Mouse (Mus musculus): ENCODE data around the gene Actr6. TPM values are rescaled to one million over a fixed set of nuclear protein-coding genes. Genes with fewer than 3 reads are reported as not detected.

Gene Actr6
- polyA plus RNA-seq, 1 experiment from 2014 or later, result 45.0 TPM

- H3K9ac ChIP-seq, result no peak overlapping the region
- WGBS, result 93% methylated on average over 9 of the region's 9 CpGs
- no peak for ATAC-seq (ENCODE audit: low FRiP score)
Measured at GRCm38 (mm10) chr10:89665679-89666078, 66.4 kb downstream of the Actr6 start.

GRCm38 (mm10) chr10:89664977-89665645, 67.0 kb downstream of the Actr6 start:
- no peaks in the 10 kb centered on the region for H3K4me1 ChIP-seq
- H3K4me2 ChIP-seq, result no peak overlapping the region
- ATAC-seq (ENCODE audit: low FRiP score), result no peak
- H3K9ac ChIP-seq, result no peak overlapping the region
- 96% methylated on average over 8 of the region's 8 CpGs for WGBS
- no peak overlapping the region for H3K27ac ChIP-seq
- peaks cover 16% of the 10 kb centered on the region for H3K36me3 ChIP-seq (replicated peaks)
- no peaks in the 10 kb centered on the region for H3K27me3 ChIP-seq
- H3K9me3 ChIP-seq, result no peaks in the 10 kb centered on the region
- H3K4me3 ChIP-seq (replicated peaks), result no peak overlapping the region

More at GRCm38 (mm10) chr10:89665679-89666078, 66.4 kb downstream of the Actr6 start:
- Histone ChIP-seq H3K4me1 (no peaks in the 10 kb centered on the region), H3K27me3 (no peaks in the 10 kb centered on the region), H3K9me3 (no peaks in the 10 kb centered on the region), H3K27ac (no peak overlapping the region), H3K36me3 (replicated peaks) (peaks cover 15% of the 10 kb centered on the region), H3K4me2 (no peak overlapping the region), H3K4me3 (replicated peaks) (no peak overlapping the region)

Other genes with a start within 250 kb of the Actr6 start
- not detected in 2 replicates for gene Nr1h4, start 198.7 kb downstream of the Actr6 start, polyA plus RNA-seq (2016; fragmentation: Nextera tagmentation; extraction: Ambion mirVana)
- gene Slc17a8, start 111.0 kb downstream of the Actr6 start, polyA plus RNA-seq (2016; fragmentation: Nextera tagmentation; extraction: Ambion mirVana), result 0.40 and 0.57 TPM in 2 replicates
- gene Scyl2, start 46.0 kb downstream of the Actr6 start, polyA plus RNA-seq (2016; fragmentation: Nextera tagmentation; extraction: Ambion mirVana), result 11.8 and 13.7 TPM in 2 replicates
- gene Uhrf1bp1l, start 12.7 kb upstream of the Actr6 start, polyA plus RNA-seq (2016; fragmentation: Nextera tagmentation; extraction: Ambion mirVana), result 36.9 and 42.2 TPM in 2 replicates
- gene Anks1b, start 141.2 kb upstream of the Actr6 start, polyA plus RNA-seq (2016; fragmentation: Nextera tagmentation; extraction: Ambion mirVana), result 23.6 and 26.7 TPM in 2 replicates